Mouse (Mus musculus): ENCODE data around the gene Ppp2r5e.
"Not testable (repeated sequence)": the region's sequence is repeated elsewhere in the genome, so short reads cannot be mapped to it uniquely, and the experiment has no call there.

Gene Ppp2r5e

GRCm38 (mm10) chr12:75482015-75482414 is 114.0 kb downstream of the Ppp2r5e start:
- DNase-seq: no peak

- DNase-seq: no peak
These were observed 116.0 kb downstream of the Ppp2r5e start for GRCm38 (mm10) chr12:75480031-75480430.

- DNase-seq: peak; percentile 17 to 40
These were observed 116.6 kb downstream of the Ppp2r5e start for GRCm38 (mm10) chr12:75479375-75479898.

- no peak for DNase-seq
These were observed 117.4 kb downstream of the Ppp2r5e start for GRCm38 (mm10) chr12:75478596-75478995.

- DNase-seq: no peak
These were observed 117.9 kb downstream of the Ppp2r5e start for GRCm38 (mm10) chr12:75478117-75478516.

GRCm38 (mm10) chr12:75473021-75473420 is 123.0 kb downstream of the Ppp2r5e start:
- DNase-seq: no peak

GRCm38 (mm10) chr12:75472107-75472506 is 123.9 kb downstream of the Ppp2r5e start:
- DNase-seq: no peak

- DNase-seq: no peak
These were observed 128.2 kb downstream of the Ppp2r5e start for GRCm38 (mm10) chr12:75467814-75468213.

- no peak for DNase-seq
These were observed 128.9 kb downstream of the Ppp2r5e start for GRCm38 (mm10) chr12:75467127-75467526.

- no peak for DNase-seq
These were observed 129.8 kb downstream of the Ppp2r5e start for GRCm38 (mm10) chr12:75466206-75466605.

- peak in 1 of 2 experiments; percentile 53 for DNase-seq
These were observed 131.9 kb downstream of the Ppp2r5e start for GRCm38 (mm10) chr12:75464016-75464769.

- no peak for DNase-seq
These were observed 135.5 kb downstream of the Ppp2r5e start for GRCm38 (mm10) chr12:75460561-75460960.

- no peak for DNase-seq
These were observed 136.4 kb downstream of the Ppp2r5e start for GRCm38 (mm10) chr12:75459656-75460055.

- DNase-seq: no peak
These were observed 142.6 kb downstream of the Ppp2r5e start for GRCm38 (mm10) chr12:75453441-75453840.

- DNase-seq: no peak
These were observed 143.0 kb downstream of the Ppp2r5e start for GRCm38 (mm10) chr12:75453027-75453426.

GRCm38 (mm10) chr12:75450592-75450991 is 145.5 kb downstream of the Ppp2r5e start:
- DNase-seq: no peak

GRCm38 (mm10) chr12:75450011-75450410 is 146.0 kb downstream of the Ppp2r5e start:
- DNase-seq: peak; percentile 37 to 67

GRCm38 (mm10) chr12:75449475-75449966 is 146.5 kb downstream of the Ppp2r5e start:
- peak; percentile 41 to 43 for DNase-seq

- peak; percentile 61 to 66 for DNase-seq
These were observed 147.1 kb downstream of the Ppp2r5e start for GRCm38 (mm10) chr12:75448921-75449320.

- DNase-seq: peak in 1 of 2 experiments; percentile 43
These were observed 149.8 kb downstream of the Ppp2r5e start for GRCm38 (mm10) chr12:75446245-75446644.

- DNase-seq: not testable (repeated sequence)
These were observed 163.6 kb downstream of the Ppp2r5e start for GRCm38 (mm10) chr12:75432400-75432799.

- DNase-seq: no peak
These were observed 166.2 kb downstream of the Ppp2r5e start for GRCm38 (mm10) chr12:75429685-75430396.

GRCm38 (mm10) chr12:75428719-75429118 is 167.3 kb downstream of the Ppp2r5e start:
- no peak for DNase-seq

- no peak for DNase-seq
These were observed 170.2 kb downstream of the Ppp2r5e start for GRCm38 (mm10) chr12:75425882-75426281.
